Mouse (Mus musculus): ENCODE data around the gene Kcnn4. TPM values are rescaled to one million over a fixed set of nuclear protein-coding genes. Genes with fewer than 3 reads are reported as not detected.
"Not testable (repeated sequence)": the region's sequence is repeated elsewhere in the genome, so short reads cannot be mapped to it uniquely, and the experiment has no call there.

Kcnn4 gene
- polyA plus RNA-seq, 1 experiment from 2014 or later: 0.70 TPM

GRCm38 (mm10) chr7:24394054-24394453 lies 24.0 kb downstream of the Kcnn4 start:
- Histone ChIP-seq H3K9ac (ENCODE audit: low read length) (no peak overlapping the region), H3K27me3 (replicated peaks; ENCODE audit: control insufficient read depth, insufficient read depth, low read length) (no peaks in the 10 kb centered on the region), H3K4me3 (ENCODE audit: low read depth, low read length) (no peak overlapping the region), H3K36me3 (ENCODE audit: control insufficient read depth, insufficient read depth, low read length) (no peaks in the 10 kb centered on the region), H3K27ac (ENCODE audit: low read depth) (no peak overlapping the region), H3K9me3 (ENCODE audit: control insufficient read depth, low read length) (no peaks in the 10 kb centered on the region), H3K4me1 (replicated peaks; ENCODE audit: control insufficient read depth, insufficient read depth, low read length) (peaks cover 14% of the 10 kb centered on the region), H3K4me2 (ENCODE audit: low read length) (no peak overlapping the region)
- no peak for DNase-seq (ENCODE audit: low spot score)
- no peak for ATAC-seq (replicated peaks; ENCODE audit: low FRiP score, low TSS enrichment, low read depth)
- 91% methylated on average over 2 of the region's 3 CpGs for WGBS

- DNase-seq (ENCODE audit: low spot score): no peak
- H3K4me1 ChIP-seq (replicated peaks; ENCODE audit: control insufficient read depth, insufficient read depth, low read length): peaks cover 14% of the 10 kb centered on the region
- WGBS: 73% methylated on average over 15 of the region's 15 CpGs
Observed at GRCm38 (mm10) chr7:24394475-24395161, 24.6 kb downstream of the Kcnn4 start.

GRCm38 (mm10) chr7:24396832-24397231 lies 26.8 kb downstream of the Kcnn4 start:
- no peak overlapping the region for H3K27ac ChIP-seq (ENCODE audit: low read depth)
- H3K27me3 ChIP-seq (replicated peaks; ENCODE audit: control insufficient read depth, insufficient read depth, low read length): no peaks in the 10 kb centered on the region
- no peak for ATAC-seq (replicated peaks; ENCODE audit: low FRiP score, low TSS enrichment, low read depth)
- no peak overlapping the region for H3K4me3 ChIP-seq (ENCODE audit: low read depth, low read length)
- no peak overlapping the region for H3K9ac ChIP-seq (ENCODE audit: low read length)
- no peak overlapping the region for H3K4me2 ChIP-seq (ENCODE audit: low read length)
- no peak for DNase-seq (ENCODE audit: low spot score)
- H3K36me3 ChIP-seq (ENCODE audit: control insufficient read depth, insufficient read depth, low read length): no peaks in the 10 kb centered on the region
- 0 out of 2 replicates have a peak, but pooled peaks cover 5% of the 10 kb centered on the region for H3K4me1 ChIP-seq (replicated peaks; ENCODE audit: control insufficient read depth, insufficient read depth, low read length)
- no peaks in the 10 kb centered on the region for H3K9me3 ChIP-seq (ENCODE audit: control insufficient read depth, low read length)
- WGBS: 64% methylated on average over 11 of the region's 11 CpGs

More at GRCm38 (mm10) chr7:24394475-24395161, 24.6 kb downstream of the Kcnn4 start:
- no peak overlapping the region for H3K27ac ChIP-seq (ENCODE audit: low read depth)
- no peaks in the 10 kb centered on the region for H3K36me3 ChIP-seq (ENCODE audit: control insufficient read depth, insufficient read depth, low read length)
- no peak overlapping the region for H3K9ac ChIP-seq (ENCODE audit: low read length)
- ATAC-seq (replicated peaks; ENCODE audit: low FRiP score, low TSS enrichment, low read depth): no peak
- H3K4me2 ChIP-seq (ENCODE audit: low read length): no peak overlapping the region
- H3K9me3 ChIP-seq (ENCODE audit: control insufficient read depth, low read length): no peaks in the 10 kb centered on the region
- H3K27me3 ChIP-seq (replicated peaks; ENCODE audit: control insufficient read depth, insufficient read depth, low read length): no peaks in the 10 kb centered on the region
- no peak overlapping the region for H3K4me3 ChIP-seq (ENCODE audit: low read depth, low read length)

- H3K27ac ChIP-seq (ENCODE audit: low read depth): no peak overlapping the region
- no peak for ATAC-seq (replicated peaks; ENCODE audit: low FRiP score, low TSS enrichment, low read depth)
- H3K9ac ChIP-seq (ENCODE audit: low read length): no peak overlapping the region
- DNase-seq (ENCODE audit: low spot score): no peak
- no peak overlapping the region for H3K4me2 ChIP-seq (ENCODE audit: low read length)
- H3K9me3 ChIP-seq (ENCODE audit: control insufficient read depth, low read length): peaks cover 3% of the 10 kb centered on the region
- no peak overlapping the region for H3K4me3 ChIP-seq (ENCODE audit: low read depth, low read length)
- H3K36me3 ChIP-seq (ENCODE audit: control insufficient read depth, insufficient read depth, low read length): no peaks in the 10 kb centered on the region
- no peaks in the 10 kb centered on the region for H3K27me3 ChIP-seq (replicated peaks; ENCODE audit: control insufficient read depth, insufficient read depth, low read length)
- 97% methylated on average over 8 of the region's 8 CpGs for WGBS
- 0 out of 2 replicates have a peak, but pooled peaks cover 5% of the 10 kb centered on the region for H3K4me1 ChIP-seq (replicated peaks; ENCODE audit: control insufficient read depth, insufficient read depth, low read length)
Observed at GRCm38 (mm10) chr7:24398364-24398913, 28.4 kb downstream of the Kcnn4 start.

GRCm38 (mm10) chr7:24399256-24400081 lies 29.4 kb downstream of the Kcnn4 start, which contains the start of gene Smg9:
TSS of gene Smg9 (plus strand) at chr7:24399619.
- Histone ChIP-seq H3K27ac (ENCODE audit: low read depth) (peak within 1 kb of the TSS; percentile 96), H3K9me3 (ENCODE audit: control insufficient read depth, low read length) (peaks cover 3% of the 10 kb centered on the region), H3K27me3 (replicated peaks; ENCODE audit: control insufficient read depth, insufficient read depth, low read length) (no peaks in the 10 kb centered on the region), H3K36me3 (ENCODE audit: control insufficient read depth, insufficient read depth, low read length) (no peaks in the 10 kb centered on the region), H3K9ac (ENCODE audit: low read length) (peak within 1 kb of the TSS; percentile 55), H3K4me1 (replicated peaks; ENCODE audit: control insufficient read depth, insufficient read depth, low read length) (0 out of 2 replicates have a peak, but pooled peaks cover 5% of the 10 kb centered on the region), H3K4me3 (ENCODE audit: low read depth, low read length) (peak within 1 kb of the TSS; percentile 56), H3K4me2 (ENCODE audit: low read length) (peak within 1 kb of the TSS; percentile 48)
- ATAC-seq (replicated peaks; ENCODE audit: low FRiP score, low TSS enrichment, low read depth) (peak; percentile 96), DNase-seq (ENCODE audit: low spot score) (peak; percentile 98)
- WGBS: 2% methylated on average over 64 of the region's 66 CpGs

GRCm38 (mm10) chr7:24400082-24400452 lies 30.0 kb downstream of the Kcnn4 start:
- Histone ChIP-seq H3K4me2 (ENCODE audit: low read length) (peak overlapping the region; percentile 48), H3K36me3 (ENCODE audit: control insufficient read depth, insufficient read depth, low read length) (no peaks in the 10 kb centered on the region), H3K27ac (ENCODE audit: low read depth) (peak overlapping the region; percentile 96), H3K9me3 (ENCODE audit: control insufficient read depth, low read length) (peaks cover 3% of the 10 kb centered on the region), H3K4me3 (ENCODE audit: low read depth, low read length) (peak overlapping the region; percentile 56), H3K9ac (ENCODE audit: low read length) (peak overlapping the region; percentile 55), H3K27me3 (replicated peaks; ENCODE audit: control insufficient read depth, insufficient read depth, low read length) (no peaks in the 10 kb centered on the region), H3K4me1 (replicated peaks; ENCODE audit: control insufficient read depth, insufficient read depth, low read length) (0 out of 2 replicates have a peak, but pooled peaks cover 5% of the 10 kb centered on the region)
- DNase-seq (ENCODE audit: low spot score) (no peak), ATAC-seq (replicated peaks; ENCODE audit: low FRiP score, low TSS enrichment, low read depth) (peak; percentile 0; the same call in 1 of the 2 replicates)
- WGBS: 14% methylated on average over 3 of the region's 3 CpGs

- Histone ChIP-seq H3K4me2 (ENCODE audit: low read length) (peak overlapping the region; percentile 48; the same call in 1 of the 2 replicates), H3K4me3 (ENCODE audit: low read depth, low read length) (peak overlapping the region; percentile 56)
- DNase-seq (ENCODE audit: low spot score); H3K36me3 ChIP-seq (ENCODE audit: control insufficient read depth, insufficient read depth, low read length); ATAC-seq (replicated peaks; ENCODE audit: low FRiP score, low TSS enrichment, low read depth); H3K27me3 ChIP-seq (replicated peaks; ENCODE audit: control insufficient read depth, insufficient read depth, low read length); H3K27ac ChIP-seq (ENCODE audit: low read depth); H3K4me1 ChIP-seq (replicated peaks; ENCODE audit: control insufficient read depth, insufficient read depth, low read length); H3K9me3 ChIP-seq (ENCODE audit: control insufficient read depth, low read length); H3K9ac ChIP-seq (ENCODE audit: low read length): not testable (repeated sequence)
- WGBS: 90% methylated on average over 4 of the region's 4 CpGs
Observed at GRCm38 (mm10) chr7:24400489-24400888, 30.4 kb downstream of the Kcnn4 start.

GRCm38 (mm10) chr7:24402851-24403250 lies 32.8 kb downstream of the Kcnn4 start:
- Histone ChIP-seq H3K9me3 (ENCODE audit: control insufficient read depth, low read length) (peaks cover 3% of the 10 kb centered on the region), H3K27ac (ENCODE audit: low read depth) (no peak overlapping the region), H3K4me2 (ENCODE audit: low read length) (no peak overlapping the region), H3K27me3 (replicated peaks; ENCODE audit: control insufficient read depth, insufficient read depth, low read length) (no peaks in the 10 kb centered on the region), H3K4me3 (ENCODE audit: low read depth, low read length) (no peak overlapping the region), H3K36me3 (ENCODE audit: control insufficient read depth, insufficient read depth, low read length) (0 out of 2 replicates have a peak, but pooled peaks cover 13% of the 10 kb centered on the region), H3K4me1 (replicated peaks; ENCODE audit: control insufficient read depth, insufficient read depth, low read length) (0 out of 2 replicates have a peak, but pooled peaks cover 5% of the 10 kb centered on the region), H3K9ac (ENCODE audit: low read length) (no peak overlapping the region)
- ATAC-seq (replicated peaks; ENCODE audit: low FRiP score, low TSS enrichment, low read depth): no peak
- no peak for DNase-seq (ENCODE audit: low spot score)
- 95% methylated on average over 9 of the region's 9 CpGs for WGBS
